In the genomic region with DNA sequence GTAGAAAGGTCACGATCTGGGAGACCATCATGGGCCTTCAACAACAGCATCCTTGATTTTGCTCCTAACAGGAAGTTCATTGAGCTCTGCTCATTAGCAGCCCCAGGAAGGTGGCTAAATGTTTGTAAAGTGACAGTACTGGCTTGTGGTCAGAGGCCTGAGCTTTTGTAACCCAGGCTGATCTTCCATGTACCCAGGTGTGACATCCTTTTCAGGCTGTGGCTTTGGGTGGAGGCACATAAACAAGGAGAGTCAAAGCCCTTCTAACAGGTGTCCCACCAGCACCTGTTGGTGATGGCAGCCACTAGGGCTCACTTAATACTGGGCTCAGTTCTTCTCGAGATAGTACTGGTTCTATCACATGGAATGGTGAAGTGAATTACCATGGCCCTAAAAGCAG, we compare ENCODE assay signal across 23 mouse cellular contexts.
"Had no signal": no experiment of that assay in that cellular context is flagged by ENCODE, and none has a peak within 500 bp of the region (broad histone marks: within the 10 kb centered on the region; RNA-seq: fewer than 3 reads in every experiment).

No protein-coding gene starts in this region.

- H3K4me2 ChIP-seq: heart, embryonic 11.5 days; heart, embryonic 13.5 days; heart, embryonic 15.5 days; hindbrain, embryonic 13.5 days; hindbrain, embryonic 15.5 days; intestine, embryonic 15.5 days; limb, embryonic 13.5 days; limb, embryonic 15.5 days; liver, embryonic 12.5 days had no signal

- DNase-seq: gastrocnemius, postnatal 14 days; gastrocnemius, postnatal 36 days; heart, adult 11 months; heart, adult 2 months; heart, postnatal 14 days; heart, postnatal 36 days; kidney, adult 18-20 months; kidney, adult 8-10 months; kidney, postnatal 10 days; kidney, postnatal 25 days; kidney, postnatal 4 days; left cerebral cortex, postnatal 4 days had no signal

- H3K27ac ChIP-seq: heart, adult 2 months; heart, embryonic 13.5 days; heart, embryonic 15.5 days; hindbrain, embryonic 13.5 days; hindbrain, embryonic 15.5 days; hindbrain, postnatal 0 days; intestine, embryonic 15.5 days; layer of hippocampus, adult 2 months; limb, embryonic 13.5 days; limb, embryonic 15.5 days; liver, embryonic 12.5 days had no signal

- H3K27me3 ChIP-seq: heart, embryonic 13.5 days; heart, embryonic 15.5 days; hindbrain, embryonic 13.5 days; hindbrain, embryonic 15.5 days; intestine, embryonic 15.5 days; limb, embryonic 13.5 days; limb, embryonic 15.5 days; liver, embryonic 12.5 days had no signal

- H3K4me3 ChIP-seq: heart, adult 2 months; heart, embryonic 13.5 days; heart, embryonic 15.5 days; hindbrain, embryonic 13.5 days; hindbrain, embryonic 15.5 days; intestine, embryonic 15.5 days; layer of hippocampus, adult 2 months; limb, embryonic 13.5 days; limb, embryonic 15.5 days; liver, embryonic 12.5 days had no signal

- H3K9me3 ChIP-seq: heart, embryonic 15.5 days; hindbrain, embryonic 13.5 days; hindbrain, embryonic 15.5 days; intestine, embryonic 15.5 days; limb, embryonic 15.5 days had no signal

- H3K9ac ChIP-seq: heart, embryonic 13.5 days; heart, embryonic 15.5 days; hindbrain, embryonic 13.5 days; hindbrain, embryonic 15.5 days; intestine, embryonic 15.5 days; limb, embryonic 13.5 days; limb, embryonic 15.5 days; liver, embryonic 12.5 days had no signal

- H3K36me3 ChIP-seq: heart, embryonic 13.5 days; heart, embryonic 15.5 days; hindbrain, embryonic 13.5 days; hindbrain, embryonic 15.5 days; intestine, embryonic 15.5 days; limb, embryonic 13.5 days; limb, embryonic 15.5 days; liver, embryonic 12.5 days had no signal
